Mouse (Mus musculus) ES-Bruce4 (cell line): ENCODE measurements at regions not wholly inside any gene's neighbourhood (a gene's known extent, or its start where the extent isn't known, plus 50 kb on each side); places are given as distances from the start of the nearest gene placed in this dataset.

Experiments used
- CTCF ChIP-seq: IDR thresholded peaks from one replicate; pipeline ENCODE4 v1.8.1; 2011; ENCODE audit warnings: low read depth, low read length
- EP300 ChIP-seq: IDR thresholded peaks from 2 replicates; pipeline ENCODE4 v1.6.1; 2011; ENCODE audit warnings: low read depth, low read length; ENCODE audit not compliant: insufficient read depth
- POLR2A ChIP-seq: IDR thresholded peaks from one replicate; pipeline ENCODE4 v1.8.1; 2011; ENCODE audit warnings: low read length; ENCODE audit not compliant: insufficient read depth

DNA sequence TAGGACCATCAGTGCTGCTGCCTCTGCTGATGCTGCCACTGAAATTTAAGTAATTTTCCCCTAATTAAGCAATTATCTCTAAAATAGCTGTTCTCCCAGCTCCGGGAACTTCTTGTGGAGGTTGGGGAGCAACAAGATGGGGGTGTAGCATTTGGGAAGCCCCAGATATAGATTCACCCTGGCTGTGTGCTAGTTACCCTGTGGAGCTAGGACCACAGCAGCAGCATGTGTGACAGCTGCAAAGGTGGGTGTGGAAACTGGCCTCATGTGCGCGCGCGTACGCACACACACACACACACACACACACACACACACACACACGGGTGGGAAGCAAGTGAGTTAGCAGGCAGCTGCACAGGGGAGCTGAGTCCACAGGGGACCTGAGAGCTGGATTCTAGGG, 126.2 kb upstream of the Sdk2 start:
- TF ChIP-seq POLR2A = no peak
- no peak for TF ChIP-seq CTCF
- no peak for TF ChIP-seq EP300
